Mouse (Mus musculus): ENCODE results near the gene Aldob.

DNA sequence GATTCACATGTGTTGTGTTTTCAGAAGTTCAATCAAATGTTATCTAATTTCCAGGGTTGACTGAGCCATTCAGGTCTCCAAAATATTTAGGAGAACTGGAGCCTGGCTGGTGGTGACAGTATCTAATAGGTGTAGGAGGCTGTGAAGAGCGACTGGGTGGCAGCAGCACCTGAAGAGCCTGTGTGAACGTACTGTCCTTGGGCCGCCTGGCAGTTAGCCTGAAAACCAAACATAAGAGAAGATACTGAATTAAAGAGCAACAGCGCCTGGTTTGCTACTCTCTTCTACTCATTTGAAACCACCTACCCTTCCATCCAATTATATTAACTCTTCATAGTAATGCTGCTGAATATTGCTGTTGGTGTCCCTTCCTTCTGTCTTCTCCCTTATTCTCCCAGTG is 12.7 kb downstream of the Aldob start:
- TF ChIP-seq POLR2A (IDR thresholded peaks at IDR 0.05; ENCODE audit: insufficient read depth, low read depth, low read length) (no peak), EP300 (IDR thresholded peaks at IDR 0.05; ENCODE audit: insufficient read depth, low read depth, low read length) (no peak), CTCF (IDR thresholded peaks at IDR 0.05) (no peak)

All from heart, adult 2 months (tissue).